In genomic region chr5:139347225-139347624, GRCm38 (mm10) we compare ENCODE assay signal across 22 mouse cellular contexts. TPM values are rescaled to one million over a fixed set of nuclear protein-coding genes. Genes with fewer than 3 reads are reported as not detected.
DNase-seq lines count a peak whose midpoint lies in the region; ATAC-seq and TF ChIP-seq lines count a peak whose summit lies in the region.
"Had no signal": no experiment of that assay in that cellular context is flagged by ENCODE, and none has a peak within 500 bp of the region (broad histone marks: within the 10 kb centered on the region; RNA-seq: fewer than 3 reads in every experiment).

No protein-coding gene starts in this region.

- H3K27me3 ChIP-seq in liver, embryonic 15.5 days: no peaks in the 10 kb centered on the region
- H3K27me3 ChIP-seq in intestine, embryonic 14.5 days (replicated peaks; ENCODE audit: control insufficient read depth, insufficient read depth, low read length): no peaks in the 10 kb centered on the region
- H3K27me3 ChIP-seq in intestine, postnatal 0 days (replicated peaks; ENCODE audit: control insufficient read depth, insufficient read depth, low read length): no peaks in the 10 kb centered on the region
- H3K27me3 ChIP-seq in stomach, embryonic 15.5 days (replicated peaks): no peaks in the 10 kb centered on the region
- H3K27me3 ChIP-seq in forebrain, embryonic 16.5 days (replicated peaks; ENCODE audit: control insufficient read depth, insufficient read depth, low read length): no peaks in the 10 kb centered on the region
- H3K27me3 ChIP-seq in hindbrain, embryonic 10.5 days (ENCODE audit: insufficient read depth, poor library complexity, severe bottlenecking): peaks cover 27% of the 10 kb centered on the region
- H3K27me3 ChIP-seq: embryonic facial prominence, embryonic 13.5 days; neural tube, embryonic 12.5 days had no signal

- H3K9ac ChIP-seq in liver, embryonic 15.5 days: no peak overlapping the region
- no peak overlapping the region for H3K9ac ChIP-seq in intestine, embryonic 14.5 days (ENCODE audit: low read length)
- H3K9ac ChIP-seq in intestine, postnatal 0 days (ENCODE audit: low read depth, low read length): no peak overlapping the region
- no peak overlapping the region for H3K9ac ChIP-seq in stomach, embryonic 15.5 days
- no peak overlapping the region for H3K9ac ChIP-seq in forebrain, embryonic 16.5 days (replicated peaks; ENCODE audit: low read depth, low read length)
- H3K9ac ChIP-seq: heart, embryonic 15.5 days; limb, embryonic 13.5 days; neural tube, embryonic 12.5 days had no signal

- WGBS in liver, embryonic 15.5 days (ENCODE audit: insufficient replicate concordance): 59% methylated on average over 1 of the region's 1 CpGs
- 56% methylated on average over 1 of the region's 1 CpGs for WGBS in intestine, embryonic 14.5 days
- 26% methylated on average over 1 of the region's 1 CpGs for WGBS in intestine, postnatal 0 days
- 52% methylated on average over 1 of the region's 1 CpGs for WGBS in stomach, embryonic 15.5 days
- 67% methylated on average over 1 of the region's 1 CpGs for WGBS in forebrain, embryonic 16.5 days
- 43% methylated on average over 1 of the region's 1 CpGs for WGBS in hindbrain, embryonic 10.5 days

- H3K4me3 ChIP-seq in liver, embryonic 15.5 days (replicated peaks): no peak overlapping the region
- no peak overlapping the region for H3K4me3 ChIP-seq in intestine, embryonic 14.5 days (ENCODE audit: low read depth, low read length)
- no peak overlapping the region for H3K4me3 ChIP-seq in intestine, postnatal 0 days (ENCODE audit: low read depth, low read length)
- H3K4me3 ChIP-seq in stomach, embryonic 15.5 days (replicated peaks): no peak overlapping the region
- no peak overlapping the region for H3K4me3 ChIP-seq in forebrain, embryonic 16.5 days (replicated peaks; ENCODE audit: low read length)
- no peak overlapping the region for H3K4me3 ChIP-seq in hindbrain, embryonic 10.5 days
- H3K4me3 ChIP-seq: embryonic facial prominence, embryonic 13.5 days; forebrain, embryonic 10.5 days; heart, embryonic 15.5 days; left cerebral cortex, adult 2 months; limb, embryonic 13.5 days; neural tube, embryonic 12.5 days had no signal

- H3K27ac ChIP-seq in liver, embryonic 15.5 days (replicated peaks): 0 out of 2 replicates have a peak overlapping the region, but pooled peaks have one; percentile 6
- peak overlapping the region; percentile 69; the same call in 1 of the 2 replicates for H3K27ac ChIP-seq in intestine, embryonic 14.5 days (ENCODE audit: low read depth)
- H3K27ac ChIP-seq in intestine, postnatal 0 days (ENCODE audit: low read depth, low read length): peak overlapping the region; percentile 82
- peak overlapping the region; percentile 63 for H3K27ac ChIP-seq in stomach, embryonic 15.5 days
- H3K27ac ChIP-seq in forebrain, embryonic 16.5 days (ENCODE audit: low read length): no peak overlapping the region
- H3K27ac ChIP-seq in hindbrain, embryonic 10.5 days: no peak overlapping the region
- H3K27ac ChIP-seq: embryonic facial prominence, embryonic 13.5 days; forebrain, embryonic 10.5 days; heart, embryonic 15.5 days; left cerebral cortex, adult 2 months; limb, embryonic 13.5 days; neural tube, embryonic 12.5 days had no signal

- H3K36me3 ChIP-seq in liver, embryonic 15.5 days (replicated peaks): peaks cover 8% of the 10 kb centered on the region
- peaks cover 8% of the 10 kb centered on the region for H3K36me3 ChIP-seq in intestine, embryonic 14.5 days (ENCODE audit: control insufficient read depth, insufficient read depth, low read length)
- peaks cover 6% of the 10 kb centered on the region; the same call in 1 of the 2 replicates for H3K36me3 ChIP-seq in intestine, postnatal 0 days (ENCODE audit: control insufficient read depth, insufficient read depth)
- peaks cover 6% of the 10 kb centered on the region for H3K36me3 ChIP-seq in stomach, embryonic 15.5 days
- H3K36me3 ChIP-seq in forebrain, embryonic 16.5 days (ENCODE audit: control insufficient read depth, insufficient read depth): peaks cover 1% of the 10 kb centered on the region; the same call in 1 of the 2 replicates
- H3K36me3 ChIP-seq in hindbrain, embryonic 10.5 days: peaks cover 8% of the 10 kb centered on the region

- no peak for DNase-seq in liver
- DNase-seq in intestine, embryonic 14.5 days (ENCODE audit: low spot score): no peak
- no peak for DNase-seq in hindbrain, embryonic 10.5 days (ENCODE audit: low spot score)
- DNase-seq: adrenal gland, postnatal 36 days; cerebellum, adult 8-10 months; gastrocnemius, postnatal 10 days; heart, adult 18-20 months; lung, postnatal 36 days; right cerebral cortex, postnatal 14 days had no signal

- TF ChIP-seq CTCF in intestine, postnatal 0 days (IDR thresholded peaks at IDR 0.05; ENCODE audit: low read depth): no peak

- peaks cover 69% of the 10 kb centered on the region for H3K4me1 ChIP-seq in liver, embryonic 15.5 days (replicated peaks)
- peaks cover 22% of the 10 kb centered on the region for H3K4me1 ChIP-seq in intestine, embryonic 14.5 days (replicated peaks; ENCODE audit: control insufficient read depth, insufficient read depth, low read length)
- H3K4me1 ChIP-seq in intestine, postnatal 0 days (replicated peaks; ENCODE audit: control insufficient read depth, insufficient read depth, low read length): peaks cover 3% of the 10 kb centered on the region
- peaks cover 23% of the 10 kb centered on the region for H3K4me1 ChIP-seq in stomach, embryonic 15.5 days
- peaks cover 13% of the 10 kb centered on the region for H3K4me1 ChIP-seq in forebrain, embryonic 16.5 days (replicated peaks; ENCODE audit: control insufficient read depth, insufficient read depth, low read length)
- H3K4me1 ChIP-seq in hindbrain, embryonic 10.5 days (replicated peaks): peaks cover 38% of the 10 kb centered on the region

- ATAC-seq in liver, embryonic 15.5 days (ENCODE audit: insufficient read depth): no peak
- ATAC-seq in intestine, embryonic 14.5 days (replicated peaks; ENCODE audit: low FRiP score, low TSS enrichment, low read depth): no peak
- ATAC-seq in intestine, postnatal 0 days: no peak
- no peak for ATAC-seq in stomach, embryonic 15.5 days (ENCODE audit: insufficient read depth, low FRiP score, low read depth)
- no peak for ATAC-seq in forebrain, embryonic 16.5 days
- ATAC-seq: CD4-positive, CD25-positive, alpha-beta regulatory T cell, adult 4 months had no signal

- H3K9me3 ChIP-seq in liver, embryonic 15.5 days (replicated peaks): no peaks in the 10 kb centered on the region
- no peaks in the 10 kb centered on the region for H3K9me3 ChIP-seq in intestine, embryonic 14.5 days (ENCODE audit: control insufficient read depth, low read length)
- no peaks in the 10 kb centered on the region for H3K9me3 ChIP-seq in intestine, postnatal 0 days (ENCODE audit: control insufficient read depth)
- H3K9me3 ChIP-seq in stomach, embryonic 15.5 days: no peaks in the 10 kb centered on the region
- no peaks in the 10 kb centered on the region for H3K9me3 ChIP-seq in forebrain, embryonic 16.5 days (ENCODE audit: control insufficient read depth, low read length)
- H3K9me3 ChIP-seq in hindbrain, embryonic 10.5 days: no peaks in the 10 kb centered on the region
- H3K9me3 ChIP-seq: embryonic facial prominence, embryonic 13.5 days; forebrain, embryonic 10.5 days; G1E; heart, embryonic 15.5 days; limb, embryonic 13.5 days; neural tube, embryonic 12.5 days had no signal

- no peak overlapping the region for H3K4me2 ChIP-seq in liver, embryonic 15.5 days
- H3K4me2 ChIP-seq in intestine, embryonic 14.5 days (ENCODE audit: low read length): no peak overlapping the region
- peak overlapping the region; percentile 38 for H3K4me2 ChIP-seq in intestine, postnatal 0 days (replicated peaks; ENCODE audit: low read depth)
- no peak overlapping the region for H3K4me2 ChIP-seq in stomach, embryonic 15.5 days
- no peak overlapping the region for H3K4me2 ChIP-seq in forebrain, embryonic 16.5 days (ENCODE audit: low read length)
- H3K4me2 ChIP-seq: embryonic facial prominence, embryonic 13.5 days; heart, embryonic 15.5 days; limb, embryonic 13.5 days; neural tube, embryonic 12.5 days had no signal

RNA-seq across cellular contexts. Expression of gene Cox19, which starts 4.0 kb away (rescaled TPM):
- polyA plus RNA-seq in liver, embryonic 15.5 days (2015; fragmentation: Nextera tagmentation; extraction: Ambion mirVana): 44.3 and 49.3 TPM in 2 replicates
- 149 and 150 TPM in 2 replicates for polyA plus RNA-seq in intestine, embryonic 14.5 days (2014; fragmentation: Nextera tagmentation; extraction: Ambion mirVana)
- polyA plus RNA-seq in intestine, postnatal 0 days (2015; fragmentation: Nextera tagmentation; extraction: Ambion mirVana): 181 and 184 TPM in 2 replicates
- polyA plus RNA-seq in stomach, embryonic 15.5 days (2015; fragmentation: Nextera tagmentation; extraction: Ambion mirVana): 109 and 115 TPM in 2 replicates
- polyA plus RNA-seq in forebrain, embryonic 16.5 days (2015; fragmentation: Nextera tagmentation; extraction: Ambion mirVana): 90.6 and 97.9 TPM in 2 replicates
- 116 and 147 TPM in 2 replicates for polyA plus RNA-seq in hindbrain, embryonic 10.5 days (2016; fragmentation: Nextera tagmentation; extraction: Ambion mirVana)

RNA-seq across cellular contexts. Expression of gene Cyp2w1, which starts 5.2 kb away (rescaled TPM):
- polyA plus RNA-seq in liver, embryonic 15.5 days (2015; fragmentation: Nextera tagmentation; extraction: Ambion mirVana): not detected in 2 replicates
- 5.9 and 9.1 TPM in 2 replicates for polyA plus RNA-seq in intestine, embryonic 14.5 days (2014; fragmentation: Nextera tagmentation; extraction: Ambion mirVana)
- 15.8 and 18.1 TPM in 2 replicates for polyA plus RNA-seq in intestine, postnatal 0 days (2015; fragmentation: Nextera tagmentation; extraction: Ambion mirVana)
- 8.5 and 11.6 TPM in 2 replicates for polyA plus RNA-seq in stomach, embryonic 15.5 days (2015; fragmentation: Nextera tagmentation; extraction: Ambion mirVana)
- not detected in 2 replicates for polyA plus RNA-seq in forebrain, embryonic 16.5 days (2015; fragmentation: Nextera tagmentation; extraction: Ambion mirVana)
- not detected in 2 replicates for polyA plus RNA-seq in hindbrain, embryonic 10.5 days (2016; fragmentation: Nextera tagmentation; extraction: Ambion mirVana)
- polyA plus RNA-seq: CD4-positive, CD25-positive, alpha-beta regulatory T cell, adult 4 months; forebrain, embryonic 10.5 days; frontal cortex, adult 2 months; G1E; heart, embryonic 15.5 days; neural tube, embryonic 12.5 days had no signal

RNA-seq across cellular contexts. Expression of gene Adap1, which starts 21.8 kb away (rescaled TPM):
- polyA plus RNA-seq in liver, embryonic 15.5 days (2015; fragmentation: Nextera tagmentation; extraction: Ambion mirVana): 4.3 and 5.2 TPM in 2 replicates
- 4.7 and 7.7 TPM in 2 replicates for polyA plus RNA-seq in intestine, embryonic 14.5 days (2014; fragmentation: Nextera tagmentation; extraction: Ambion mirVana)
- polyA plus RNA-seq in intestine, postnatal 0 days (2015; fragmentation: Nextera tagmentation; extraction: Ambion mirVana): 33.4 and 33.8 TPM in 2 replicates
- polyA plus RNA-seq in stomach, embryonic 15.5 days (2015; fragmentation: Nextera tagmentation; extraction: Ambion mirVana): 12.3 and 13.0 TPM in 2 replicates
- polyA plus RNA-seq in forebrain, embryonic 16.5 days (2015; fragmentation: Nextera tagmentation; extraction: Ambion mirVana): 21.5 and 35.5 TPM in 2 replicates
- 0.65 and 1.5 TPM in 2 replicates for polyA plus RNA-seq in hindbrain, embryonic 10.5 days (2016; fragmentation: Nextera tagmentation; extraction: Ambion mirVana)

RNA-seq across cellular contexts. Expression of gene Gpr146, which starts 30.3 kb away (rescaled TPM):
- polyA plus RNA-seq in liver, embryonic 15.5 days (2015; fragmentation: Nextera tagmentation; extraction: Ambion mirVana): 25.0 and 26.4 TPM in 2 replicates
- 1.4 and 1.7 TPM in 2 replicates for polyA plus RNA-seq in intestine, embryonic 14.5 days (2014; fragmentation: Nextera tagmentation; extraction: Ambion mirVana)
- 2.5 and 2.6 TPM in 2 replicates for polyA plus RNA-seq in intestine, postnatal 0 days (2015; fragmentation: Nextera tagmentation; extraction: Ambion mirVana)
- polyA plus RNA-seq in stomach, embryonic 15.5 days (2015; fragmentation: Nextera tagmentation; extraction: Ambion mirVana): 2.7 and 3.3 TPM in 2 replicates
- polyA plus RNA-seq in forebrain, embryonic 16.5 days (2015; fragmentation: Nextera tagmentation; extraction: Ambion mirVana): 1.5 and 1.8 TPM in 2 replicates
- 2.0 and 2.8 TPM in 2 replicates for polyA plus RNA-seq in hindbrain, embryonic 10.5 days (2016; fragmentation: Nextera tagmentation; extraction: Ambion mirVana)

RNA-seq across cellular contexts. Expression of gene C130050O18Rik, which starts 57.9 kb away (rescaled TPM):
- polyA plus RNA-seq in liver, embryonic 15.5 days (2015; fragmentation: Nextera tagmentation; extraction: Ambion mirVana): 1.9 and 2.4 TPM in 2 replicates
- 0.74 and 1.3 TPM in 2 replicates for polyA plus RNA-seq in intestine, embryonic 14.5 days (2014; fragmentation: Nextera tagmentation; extraction: Ambion mirVana)
- polyA plus RNA-seq in intestine, postnatal 0 days (2015; fragmentation: Nextera tagmentation; extraction: Ambion mirVana): 0.76 and 1.4 TPM in 2 replicates
- polyA plus RNA-seq in stomach, embryonic 15.5 days (2015; fragmentation: Nextera tagmentation; extraction: Ambion mirVana): 0.72 and 1.1 TPM in 2 replicates
- 0.21 and 0.37 TPM in 2 replicates for polyA plus RNA-seq in forebrain, embryonic 16.5 days (2015; fragmentation: Nextera tagmentation; extraction: Ambion mirVana)
- polyA plus RNA-seq in hindbrain, embryonic 10.5 days (2016; fragmentation: Nextera tagmentation; extraction: Ambion mirVana): 0.43 TPM in 1 of 2 replicates, not detected in the other
- polyA plus RNA-seq: CD4-positive, CD25-positive, alpha-beta regulatory T cell, adult 4 months had no signal

Comparison
In these comparisons a context has a peak if more than half of its experiments do, and no peak if none do; other contexts are left out.
1. H3K27ac ChIP-seq: peak in liver, embryonic 15.5 days (single experiment), intestine, embryonic 14.5 days (single experiment), intestine, postnatal 0 days (single experiment) and stomach, embryonic 15.5 days (single experiment); none in forebrain, embryonic 16.5 days (single experiment) and hindbrain, embryonic 10.5 days (single experiment).